ENCODE assay signal across 8 mouse cellular contexts in the genomic region with DNA sequence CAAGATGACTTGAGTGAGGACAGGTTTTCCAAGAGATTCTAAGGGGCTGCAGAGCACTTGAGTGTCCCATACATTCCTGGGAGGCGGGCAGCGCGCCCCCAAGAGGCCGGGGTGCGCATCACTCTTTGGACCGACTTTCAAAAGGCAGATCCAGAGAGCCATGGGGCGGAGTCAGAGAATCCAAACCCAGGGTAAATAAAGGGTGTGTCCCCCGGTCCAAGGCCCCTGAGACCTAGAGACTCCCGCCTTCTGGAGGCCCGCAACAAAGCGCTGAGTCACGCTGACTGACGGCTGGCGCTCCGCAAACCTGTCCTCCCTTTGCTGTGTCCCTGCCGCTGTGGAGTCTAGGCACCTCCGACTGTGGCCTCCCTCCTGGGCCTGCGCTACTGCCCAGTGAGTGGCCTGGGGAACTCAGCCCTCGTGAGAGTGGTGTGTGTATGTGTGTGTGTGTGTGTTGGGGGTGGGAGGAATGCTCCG. TPM values are rescaled to one million over a fixed set of nuclear protein-coding genes. Genes with fewer than 3 reads are reported as not detected.
DNase-seq lines count a peak whose midpoint lies in the region; ATAC-seq and TF ChIP-seq lines count a peak whose summit lies in the region.

Gene Pir, plus strand, starts transcription at position 87 of the 477 bp plus-strand sequence.

- DNase-seq in c-Kit-positive CD71-negative TER-119-negative erythroid progenitor cells, embryonic 14.5 days (ENCODE audit: low read depth) = peak; percentile 36
- DNase-seq in forebrain, embryonic 10.5 days (ENCODE audit: extremely low spot score, low spot score) = peak; percentile 53
- DNase-seq in kidney, postnatal 0 days (ENCODE audit: low spot score) = peak; percentile 60
- DNase-seq in liver, embryonic 11.5 days (ENCODE audit: low spot score) = peak; percentile 62
- peak; percentile 79 to 85 for DNase-seq in spleen, postnatal 4 days (ENCODE audit: low spot score in 2 of 2)

- no peaks in the 10 kb centered on the region for H3K27me3 ChIP-seq in C2C12 (ENCODE audit: control insufficient read depth, insufficient read depth, insufficient read length)
- peaks cover 87% of the 10 kb centered on the region for H3K27me3 ChIP-seq in forebrain, embryonic 10.5 days (ENCODE audit: poor library complexity, severe bottlenecking)
- peaks cover 10% of the 10 kb centered on the region; the same call in 1 of the 2 replicates for H3K27me3 ChIP-seq in heart, embryonic 13.5 days (replicated peaks)
- H3K27me3 ChIP-seq in kidney, postnatal 0 days (ENCODE audit: insufficient read depth, low read length) = no peaks in the 10 kb centered on the region
- H3K27me3 ChIP-seq in liver, embryonic 11.5 days (replicated peaks; ENCODE audit: control insufficient read depth, insufficient read depth, low read length) = peaks cover 4% of the 10 kb centered on the region; the same call in 1 of the 2 replicates

- H3K9ac ChIP-seq in heart, embryonic 13.5 days = peak within 1 kb of the TSS; percentile 65
- H3K9ac ChIP-seq in kidney, postnatal 0 days (ENCODE audit: low read depth, low read length) = 0 out of 2 replicates have a peak within 1 kb of the TSS, but pooled peaks have one; percentile 23
- H3K9ac ChIP-seq in liver, embryonic 11.5 days (ENCODE audit: low read depth, low read length) = peak within 1 kb of the TSS; percentile 55; the same call in 1 of the 2 replicates

- H3K4me3 ChIP-seq in C2C12 (ENCODE audit: insufficient read depth, poor library complexity, severe bottlenecking) = peak within 1 kb of the TSS; percentile 32
- peak within 1 kb of the TSS; percentile 52 for H3K4me3 ChIP-seq in forebrain, embryonic 10.5 days
- peak within 1 kb of the TSS; percentile 51 for H3K4me3 ChIP-seq in heart, embryonic 13.5 days
- H3K4me3 ChIP-seq in kidney, postnatal 0 days (replicated peaks; ENCODE audit: low read depth, low read length) = peak within 1 kb of the TSS; percentile 17
- peak within 1 kb of the TSS; percentile 48 for H3K4me3 ChIP-seq in liver, embryonic 11.5 days (ENCODE audit: low read depth, low read length)

- peak within 1 kb of the TSS; percentile 65 for H3K4me2 ChIP-seq in heart, embryonic 13.5 days
- peak within 1 kb of the TSS; percentile 53 for H3K4me2 ChIP-seq in kidney, postnatal 0 days (ENCODE audit: low read length)
- peak within 1 kb of the TSS; percentile 59 for H3K4me2 ChIP-seq in liver, embryonic 11.5 days

- no peaks in the 10 kb centered on the region for H3K9me3 ChIP-seq in forebrain, embryonic 10.5 days
- H3K9me3 ChIP-seq in heart, embryonic 13.5 days = no peaks in the 10 kb centered on the region
- H3K9me3 ChIP-seq in kidney, postnatal 0 days (replicated peaks; ENCODE audit: low read length) = no peaks in the 10 kb centered on the region
- H3K9me3 ChIP-seq in liver, embryonic 11.5 days (ENCODE audit: control insufficient read depth, low read length) = no peaks in the 10 kb centered on the region

- no peaks in the 10 kb centered on the region for H3K36me3 ChIP-seq in C2C12 (ENCODE audit: control insufficient read depth, insufficient read depth)
- H3K36me3 ChIP-seq in forebrain, embryonic 10.5 days (replicated peaks) = no peaks in the 10 kb centered on the region
- H3K36me3 ChIP-seq in heart, embryonic 13.5 days = no peaks in the 10 kb centered on the region
- no peaks in the 10 kb centered on the region for H3K36me3 ChIP-seq in kidney, postnatal 0 days (ENCODE audit: insufficient read depth, low read length)
- H3K36me3 ChIP-seq in liver, embryonic 11.5 days (ENCODE audit: control insufficient read depth, insufficient read depth, low read length) = no peaks in the 10 kb centered on the region

- H3K79me3 ChIP-seq in C2C12 (ENCODE audit: low read depth) = peaks cover 3% of the 10 kb centered on the region

- ATAC-seq in heart, embryonic 13.5 days (ENCODE audit: extremely low read depth, insufficient number of reproducible peaks, low FRiP score, low TSS enrichment) = peak; percentile 91
- peak; percentile 74 for ATAC-seq in kidney, postnatal 0 days (replicated peaks; ENCODE audit: low FRiP score, low read depth)
- peak; percentile 95 for ATAC-seq in liver, embryonic 11.5 days (replicated peaks; ENCODE audit: low FRiP score)
- 0 out of 2 replicates have a peak, but pooled peaks have one; percentile 40 for ATAC-seq in monocyte, adult 5-6 weeks (replicated peaks; ENCODE audit: insufficient number of reproducible peaks, low FRiP score, low TSS enrichment, poor library complexity, severe bottlenecking)

- TF ChIP-seq CTCF in C2C12 (IDR thresholded peaks at IDR 0.05; ENCODE audit: control insufficient read depth, insufficient read depth, insufficient read length) = no peak
- TF ChIP-seq CTCF in kidney, postnatal 0 days (IDR thresholded peaks at IDR 0.05; ENCODE audit: low read depth) = peak; percentile 56

- 0 out of 2 replicates have a peak, but pooled peaks cover 8% of the 10 kb centered on the region for H3K4me1 ChIP-seq in forebrain, embryonic 10.5 days
- no peaks in the 10 kb centered on the region; the same call in 1 of the 2 replicates for H3K4me1 ChIP-seq in heart, embryonic 13.5 days
- H3K4me1 ChIP-seq in kidney, postnatal 0 days (replicated peaks; ENCODE audit: insufficient read depth, low read length) = no peaks in the 10 kb centered on the region
- H3K4me1 ChIP-seq in liver, embryonic 11.5 days (replicated peaks; ENCODE audit: control insufficient read depth, insufficient read depth, low read length) = no peaks in the 10 kb centered on the region

- WGBS in forebrain, embryonic 10.5 days = 19% methylated on average over 20 of the region's 20 CpGs
- 9% methylated on average over 19 of the region's 20 CpGs for WGBS in heart, embryonic 13.5 days
- WGBS in kidney, postnatal 0 days = 21% methylated on average over 20 of the region's 20 CpGs
- WGBS in liver, embryonic 11.5 days = 11% methylated on average over 20 of the region's 20 CpGs

- H3K27ac ChIP-seq in forebrain, embryonic 10.5 days = peak within 1 kb of the TSS; percentile 84
- H3K27ac ChIP-seq in heart, embryonic 13.5 days (replicated peaks) = peak within 1 kb of the TSS; percentile 39; the same call in 1 of the 2 replicates
- H3K27ac ChIP-seq in kidney, postnatal 0 days = no peak within 1 kb of the TSS
- no peak within 1 kb of the TSS; the same call in 1 of the 2 replicates for H3K27ac ChIP-seq in liver, embryonic 11.5 days (ENCODE audit: low read depth, low read length)

- H3K79me2 ChIP-seq in C2C12 (ENCODE audit: control insufficient read depth, insufficient read depth) = peaks cover 6% of the 10 kb centered on the region

- H3ac ChIP-seq in C2C12 (ENCODE audit: control insufficient read depth, insufficient read length, low read depth) = peak within 1 kb of the TSS; percentile 68

TF ChIP-seq in C2C12, 6 proteins besides CTCF, POLR2A, EP300 and RAD21:
- no peak for TF ChIP-seq MYOG (IDR thresholded peaks at IDR 0.05; ENCODE audit: control insufficient read depth, extremely low read depth, insufficient read length)
- TF ChIP-seq USF1 (IDR thresholded peaks at IDR 0.05; ENCODE audit: low read depth) = no peak
- TF ChIP-seq MAX (IDR thresholded peaks at IDR 0.05) = no peak
- TF ChIP-seq FOSL1 (IDR thresholded peaks at IDR 0.05; ENCODE audit: insufficient read depth, low read length, poor library complexity, severe bottlenecking) = no peak
- TF ChIP-seq MYOD1 (IDR thresholded peaks at IDR 0.05; ENCODE audit: control insufficient read depth, insufficient read length, low read depth) = no peak
TF ChIP-seq in C2C12: peak in this region for 0.

RNA-seq across cellular contexts. Expression of gene Pir, which starts in this region (rescaled TPM):
- polyA plus RNA-seq in C2C12 (2012; fragmentation: generic; extraction: Trizol) = 16.0 TPM
- 16.3 and 16.9 TPM in 2 replicates for polyA plus RNA-seq in forebrain, embryonic 10.5 days (2016; fragmentation: Nextera tagmentation; extraction: Ambion mirVana)
- polyA plus RNA-seq in heart, embryonic 13.5 days (2015; fragmentation: Nextera tagmentation; extraction: Ambion mirVana) = 8.1 and 10.0 TPM in 2 replicates
- 9.5 and 10.6 TPM in 2 replicates for polyA plus RNA-seq in kidney, postnatal 0 days (2015; fragmentation: Nextera tagmentation; extraction: Ambion mirVana)
- 11.0 and 11.5 TPM in 2 replicates for polyA plus RNA-seq in liver, embryonic 11.5 days (2014; fragmentation: Nextera tagmentation; extraction: Ambion mirVana)
- total RNA-seq in monocyte, adult 5-6 weeks (2017) = 0.58 TPM in 1 of 3 replicates, not detected in the others

Comparison
In these comparisons a context has a peak if more than half of its experiments do, and no peak if none do; other contexts are left out.
1. Peak in ATAC-seq in monocyte, adult 5-6 weeks; RNA of the gene not detected or under 1 TPM.
2. H3K27ac ChIP-seq: peak in forebrain, embryonic 10.5 days (single experiment) and heart, embryonic 13.5 days (single experiment); none in kidney, postnatal 0 days (single experiment) and liver, embryonic 11.5 days (single experiment).
3. ATAC-seq: peak in every context shown above with its lines; median percentile 95 in liver, embryonic 11.5 days; 91 in heart, embryonic 13.5 days; 74 in kidney, postnatal 0 days; 40 in monocyte, adult 5-6 weeks.
4. Peak in every context shown above with its lines, with median percentiles within 50 percentile points of each other: H3K4me3 ChIP-seq, DNase-seq, H3K4me2 ChIP-seq and H3K9ac ChIP-seq.